Mouse (Mus musculus): ENCODE data around the gene Nectin2. TPM values are rescaled to one million over a fixed set of nuclear protein-coding genes. Genes with fewer than 3 reads are reported as not detected.

The Nectin2 gene
- polyA plus RNA-seq, 1 experiment: 71.8 TPM

DNA sequence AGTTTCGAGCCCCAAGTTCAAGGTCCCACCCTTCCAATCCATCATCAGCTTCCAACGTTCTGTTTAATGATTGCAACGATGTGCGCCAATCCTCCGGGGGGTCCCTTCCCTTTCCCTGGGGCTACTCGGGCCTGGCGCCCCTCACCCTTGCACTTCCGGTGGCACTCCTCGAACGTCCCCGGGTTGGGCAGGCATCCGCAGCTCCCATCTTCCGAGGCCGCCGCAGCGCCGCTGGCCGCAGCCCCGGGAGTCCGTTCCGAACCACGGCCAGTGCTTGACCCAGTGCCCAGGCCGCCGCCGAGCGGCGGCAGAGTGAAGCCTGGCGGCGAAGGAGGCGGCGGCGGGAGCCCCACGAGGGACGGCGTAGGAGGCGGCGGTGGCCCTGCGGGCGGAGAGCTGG lies 35.4 kb downstream of the Nectin2 start:
- peaks cover 1% of the 10 kb centered on the region for H3K36me3 ChIP-seq (ENCODE audit: control insufficient read depth, insufficient read depth, low read length)
- TF ChIP-seq CTCF (IDR thresholded peaks at IDR 0.05; ENCODE audit: control insufficient read depth, insufficient read depth, insufficient replicate concordance, low read depth, low read length) (no peak), POLR2A (IDR thresholded peaks at IDR 0.05; ENCODE audit: control insufficient read depth, low read depth, low read length) (no peak)
- H3K4me1 ChIP-seq (ENCODE audit: control insufficient read depth, insufficient read depth, low read length): no peaks in the 10 kb centered on the region; the same call in none of the 2 replicates
- H3K27ac ChIP-seq (ENCODE audit: control insufficient read depth, insufficient read depth, low read depth, low read length): peak overlapping the region; percentile 71
- H3K27me3 ChIP-seq (ENCODE audit: control insufficient read depth, insufficient read depth, low read length): no peaks in the 10 kb centered on the region
- peak overlapping the region; percentile 91 for H3K4me3 ChIP-seq (ENCODE audit: control insufficient read depth, low read depth, low read length)

DNA sequence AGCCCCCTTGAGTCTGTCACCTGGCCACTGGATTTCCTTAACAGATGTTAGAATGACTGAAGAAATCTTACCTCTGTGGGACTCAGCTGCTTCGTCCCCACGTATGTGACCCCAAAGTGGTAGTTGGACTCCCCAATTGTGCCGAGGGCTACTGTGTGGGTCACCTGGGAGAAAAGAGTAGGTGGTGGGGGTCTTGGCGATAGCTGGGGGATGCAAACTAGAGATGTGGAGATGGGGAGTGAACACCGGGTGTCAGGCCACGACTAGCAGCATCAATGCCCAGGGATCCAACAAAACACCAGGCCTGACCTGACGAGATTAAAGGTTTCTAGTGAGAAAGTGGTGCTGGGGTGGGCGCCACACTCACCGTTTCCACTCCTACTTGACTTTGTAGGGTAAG lies 36.7 kb downstream of the Nectin2 start:
- no peak overlapping the region for H3K4me3 ChIP-seq (ENCODE audit: control insufficient read depth, low read depth, low read length)
- TF ChIP-seq POLR2A (IDR thresholded peaks at IDR 0.05; ENCODE audit: control insufficient read depth, low read depth, low read length) (no peak), CTCF (IDR thresholded peaks at IDR 0.05; ENCODE audit: control insufficient read depth, insufficient read depth, insufficient replicate concordance, low read depth, low read length) (no peak)

DNA sequence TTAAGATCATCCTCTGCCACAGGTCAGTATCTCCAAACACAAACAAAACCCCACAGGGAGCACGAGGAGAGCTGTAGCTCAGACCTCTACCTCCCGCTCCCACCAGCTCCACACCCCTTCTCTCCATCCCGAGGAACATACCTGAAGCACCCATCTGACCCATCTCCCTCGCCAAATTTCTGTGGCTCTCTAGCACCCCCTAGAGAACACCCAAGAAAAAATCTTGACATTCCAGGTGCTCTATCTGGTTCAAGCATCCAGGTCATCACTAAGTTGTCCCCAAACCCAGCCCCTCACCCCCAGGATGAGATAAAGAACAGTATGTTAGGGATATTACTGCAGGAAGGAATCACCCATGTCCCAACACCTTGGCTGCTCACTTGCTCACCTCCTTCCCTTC lies 37.1 kb downstream of the Nectin2 start:
- no peak for TF ChIP-seq POLR2A (IDR thresholded peaks at IDR 0.05; ENCODE audit: control insufficient read depth, low read depth, low read length)
- 0 out of 2 replicates have a peak, but pooled peaks have one; percentile 14 for TF ChIP-seq CTCF (IDR thresholded peaks at IDR 0.05; ENCODE audit: control insufficient read depth, insufficient read depth, insufficient replicate concordance, low read depth, low read length)
- H3K27ac ChIP-seq (ENCODE audit: control insufficient read depth, insufficient read depth, low read depth, low read length): no peak overlapping the region
- no peak overlapping the region for H3K4me3 ChIP-seq (ENCODE audit: control insufficient read depth, low read depth, low read length)
- no peaks in the 10 kb centered on the region; the same call in none of the 2 replicates for H3K4me1 ChIP-seq (ENCODE audit: control insufficient read depth, insufficient read depth, low read length)
- H3K36me3 ChIP-seq (ENCODE audit: control insufficient read depth, insufficient read depth, low read length): peaks cover 1% of the 10 kb centered on the region
- no peaks in the 10 kb centered on the region for H3K27me3 ChIP-seq (ENCODE audit: control insufficient read depth, insufficient read depth, low read length)

More for the DNA sequence above, 36.7 kb downstream of the Nectin2 start:
- no peaks in the 10 kb centered on the region for H3K27me3 ChIP-seq (ENCODE audit: control insufficient read depth, insufficient read depth, low read length)
- no peaks in the 10 kb centered on the region; the same call in none of the 2 replicates for H3K4me1 ChIP-seq (ENCODE audit: control insufficient read depth, insufficient read depth, low read length)
- H3K36me3 ChIP-seq (ENCODE audit: control insufficient read depth, insufficient read depth, low read length): peaks cover 1% of the 10 kb centered on the region
- H3K27ac ChIP-seq (ENCODE audit: control insufficient read depth, insufficient read depth, low read depth, low read length): no peak overlapping the region

DNA sequence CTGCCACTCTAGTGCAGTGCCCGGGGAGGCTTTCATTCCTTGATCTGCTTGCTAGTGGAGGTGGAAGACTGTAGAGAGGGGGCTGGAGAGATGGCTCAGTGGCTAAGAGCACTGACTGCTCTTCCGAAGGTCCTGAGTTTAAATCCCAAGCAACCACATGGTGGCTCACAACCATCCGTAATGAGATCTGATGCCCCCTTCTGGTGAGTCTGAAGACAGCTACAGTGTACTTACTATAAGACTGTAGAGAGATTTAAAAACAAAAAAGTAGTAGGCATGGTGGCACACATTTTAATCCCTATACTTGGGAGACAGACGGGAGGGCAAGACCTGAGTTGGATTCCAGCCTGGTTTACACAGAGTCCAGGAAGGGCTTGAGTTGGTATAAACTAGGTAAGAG lies 37.9 kb downstream of the Nectin2 start:
- Histone ChIP-seq H3K4me1 (ENCODE audit: control insufficient read depth, insufficient read depth, low read length) (no peaks in the 10 kb centered on the region; the same call in none of the 2 replicates), H3K4me3 (ENCODE audit: control insufficient read depth, low read depth, low read length) (no peak overlapping the region), H3K36me3 (ENCODE audit: control insufficient read depth, insufficient read depth, low read length) (peaks cover 1% of the 10 kb centered on the region), H3K27ac (ENCODE audit: control insufficient read depth, insufficient read depth, low read depth, low read length) (no peak overlapping the region), H3K27me3 (ENCODE audit: control insufficient read depth, insufficient read depth, low read length) (no peaks in the 10 kb centered on the region)
- no peak for TF ChIP-seq CTCF (IDR thresholded peaks at IDR 0.05; ENCODE audit: control insufficient read depth, insufficient read depth, insufficient replicate concordance, low read depth, low read length)
- TF ChIP-seq POLR2A (IDR thresholded peaks at IDR 0.05; ENCODE audit: control insufficient read depth, low read depth, low read length): no peak

DNA sequence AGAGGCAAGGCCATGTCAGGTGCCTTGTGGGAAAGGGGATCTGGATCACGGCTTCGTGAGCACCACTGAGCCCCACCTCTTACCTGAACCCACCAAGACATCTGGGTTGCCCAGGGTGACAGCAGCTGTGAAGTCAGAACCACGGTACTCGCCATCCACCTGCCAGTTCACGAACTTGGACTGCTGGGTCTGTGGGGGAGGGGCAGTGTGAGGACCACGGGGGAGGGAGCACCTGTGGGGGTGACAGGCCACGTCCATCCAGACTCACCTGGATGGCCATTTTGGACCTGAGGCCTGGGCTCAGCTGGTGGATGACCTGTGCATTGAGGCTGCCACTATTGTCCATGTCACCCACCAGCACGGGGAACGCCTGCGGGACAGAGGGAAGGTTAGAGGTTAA lies 39.6 kb downstream of the Nectin2 start:
- Histone ChIP-seq H3K4me3 (ENCODE audit: control insufficient read depth, low read depth, low read length) (no peak overlapping the region), H3K36me3 (ENCODE audit: control insufficient read depth, insufficient read depth, low read length) (peaks cover 1% of the 10 kb centered on the region), H3K27ac (ENCODE audit: control insufficient read depth, insufficient read depth, low read depth, low read length) (no peak overlapping the region), H3K27me3 (ENCODE audit: control insufficient read depth, insufficient read depth, low read length) (no peaks in the 10 kb centered on the region), H3K4me1 (ENCODE audit: control insufficient read depth, insufficient read depth, low read length) (no peaks in the 10 kb centered on the region; the same call in none of the 2 replicates)
- no peak for TF ChIP-seq POLR2A (IDR thresholded peaks at IDR 0.05; ENCODE audit: control insufficient read depth, low read depth, low read length)
- no peak for TF ChIP-seq CTCF (IDR thresholded peaks at IDR 0.05; ENCODE audit: control insufficient read depth, insufficient read depth, insufficient replicate concordance, low read depth, low read length)

DNA sequence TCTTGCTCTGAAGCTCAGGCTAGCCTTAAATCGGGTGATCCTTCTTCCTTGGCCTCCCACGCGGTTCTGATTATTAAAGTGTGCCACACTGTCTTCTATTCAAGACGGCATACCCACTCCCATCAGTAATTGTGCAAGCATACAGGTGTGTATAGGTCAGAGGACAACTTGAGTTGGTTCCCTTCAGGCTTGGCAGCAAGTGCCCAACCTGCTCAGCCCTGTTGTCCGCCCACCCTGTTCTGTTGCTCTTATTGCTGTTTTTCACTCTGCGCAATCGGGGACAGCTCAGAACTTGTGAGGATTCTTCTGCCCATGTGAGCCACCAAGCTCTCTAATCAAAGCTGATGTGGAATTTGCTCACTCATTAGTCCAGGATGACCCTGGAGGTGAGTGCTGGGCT lies 45.0 kb downstream of the Nectin2 start:
- H3K27ac ChIP-seq (ENCODE audit: control insufficient read depth, insufficient read depth, low read depth, low read length): no peak overlapping the region
- H3K36me3 ChIP-seq (ENCODE audit: control insufficient read depth, insufficient read depth, low read length): no peaks in the 10 kb centered on the region; the same call in none of the 2 replicates
- no peak overlapping the region for H3K4me3 ChIP-seq (ENCODE audit: control insufficient read depth, low read depth, low read length)
- no peaks in the 10 kb centered on the region for H3K27me3 ChIP-seq (ENCODE audit: control insufficient read depth, insufficient read depth, low read length)
- H3K4me1 ChIP-seq (ENCODE audit: control insufficient read depth, insufficient read depth, low read length): peaks cover 2% of the 10 kb centered on the region; the same call in 1 of the 2 replicates
- TF ChIP-seq POLR2A (IDR thresholded peaks at IDR 0.05; ENCODE audit: control insufficient read depth, low read depth, low read length): no peak
- no peak for TF ChIP-seq CTCF (IDR thresholded peaks at IDR 0.05; ENCODE audit: control insufficient read depth, insufficient read depth, insufficient replicate concordance, low read depth, low read length)

DNA sequence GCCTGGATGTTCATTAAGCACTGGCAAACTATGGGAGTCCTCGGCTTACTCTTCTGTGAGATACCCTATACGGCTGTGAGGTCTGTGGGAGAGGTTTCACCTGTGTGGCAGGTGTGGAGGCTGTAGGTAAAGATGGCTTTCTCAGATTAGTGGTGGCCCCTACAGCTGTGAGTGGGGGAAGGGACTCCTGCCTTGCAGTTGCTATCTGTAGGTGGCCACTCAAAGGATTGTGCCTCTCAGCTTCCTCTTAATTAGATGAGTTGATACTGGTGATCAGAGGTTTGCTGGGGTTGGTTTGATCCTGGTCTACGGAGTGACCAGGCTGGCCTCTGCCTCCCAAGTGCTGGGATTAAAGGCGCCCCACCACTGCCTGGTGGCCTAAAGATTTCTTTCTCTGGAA lies 45.8 kb downstream of the Nectin2 start:
- Histone ChIP-seq H3K4me1 (ENCODE audit: control insufficient read depth, insufficient read depth, low read length) (peaks cover 3% of the 10 kb centered on the region; the same call in 1 of the 2 replicates), H3K27ac (ENCODE audit: control insufficient read depth, insufficient read depth, low read depth, low read length) (no peak overlapping the region), H3K27me3 (ENCODE audit: control insufficient read depth, insufficient read depth, low read length) (no peaks in the 10 kb centered on the region), H3K4me3 (ENCODE audit: control insufficient read depth, low read depth, low read length) (no peak overlapping the region), H3K36me3 (ENCODE audit: control insufficient read depth, insufficient read depth, low read length) (no peaks in the 10 kb centered on the region; the same call in none of the 2 replicates)
- TF ChIP-seq CTCF (IDR thresholded peaks at IDR 0.05; ENCODE audit: control insufficient read depth, insufficient read depth, insufficient replicate concordance, low read depth, low read length): no peak
- no peak for TF ChIP-seq POLR2A (IDR thresholded peaks at IDR 0.05; ENCODE audit: control insufficient read depth, low read depth, low read length)

All from testis, adult 2 months (tissue).